Comparison of ENCODE assay signal across 11 mouse cellular contexts in the genomic region with DNA sequence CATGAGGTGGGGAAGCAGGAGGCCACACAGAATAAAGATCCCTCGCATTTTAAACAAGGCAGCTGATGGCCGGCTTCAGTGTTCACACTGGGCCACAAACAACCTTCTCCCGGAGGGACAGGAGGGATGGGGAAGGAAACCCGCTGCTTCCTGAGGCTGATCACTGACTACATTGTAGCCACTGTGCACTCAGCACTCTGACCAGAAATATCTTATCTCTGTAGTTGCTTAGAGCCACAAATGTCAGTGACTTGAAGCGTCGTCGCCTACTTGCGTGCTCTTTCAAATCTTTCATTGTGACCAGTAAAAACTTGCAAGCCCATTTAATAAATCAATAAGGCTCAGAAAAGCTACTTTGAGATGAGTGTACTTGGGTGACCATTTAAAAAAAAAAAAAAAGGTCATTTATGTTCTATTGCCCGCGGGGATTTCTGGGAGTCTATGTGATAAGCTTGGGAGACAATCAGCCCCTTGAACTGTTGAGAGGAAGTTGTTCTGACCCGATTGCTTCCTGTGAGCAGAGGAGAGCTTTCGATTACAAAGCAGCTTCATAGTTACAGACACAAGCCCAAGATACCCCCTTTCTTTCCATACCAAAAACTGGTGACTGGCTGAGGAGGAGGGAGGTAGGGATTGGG. TPM values are rescaled to one million over a fixed set of nuclear protein-coding genes. Genes with fewer than 3 reads are reported as not detected.
A peak's percentile ranks its signal among the peaks of the same experiment; 100 is the strongest.
DNase-seq lines count a peak whose midpoint lies in the region; ATAC-seq and TF ChIP-seq lines count a peak whose summit lies in the region.
"Had no signal": no experiment of that assay in that cellular context is flagged by ENCODE, and none has a peak within 500 bp of the region (broad histone marks: within the 10 kb centered on the region; RNA-seq: fewer than 3 reads in every experiment).

No protein-coding gene starts in this region.

- H3K4me1 ChIP-seq in heart, embryonic 10.5 days = peaks cover 21% of the 10 kb centered on the region; the same call in 1 of the 2 replicates
- H3K4me1 ChIP-seq in kidney, postnatal 0 days (replicated peaks; ENCODE audit: insufficient read depth, low read length) = peaks cover 25% of the 10 kb centered on the region
- peaks cover 18% of the 10 kb centered on the region for H3K4me1 ChIP-seq in embryonic facial prominence, embryonic 10.5 days
- H3K4me1 ChIP-seq: hindbrain, embryonic 15.5 days; liver, embryonic 13.5 days had no signal

- no peaks in the 10 kb centered on the region for H3K79me2 ChIP-seq in C2C12 (ENCODE audit: control insufficient read depth, insufficient read depth)

- 13% methylated on average over 12 of the region's 12 CpGs for WGBS in heart, embryonic 10.5 days
- 24% methylated on average over 12 of the region's 12 CpGs for WGBS in kidney, postnatal 0 days
- 38% methylated on average over 12 of the region's 12 CpGs for WGBS in embryonic facial prominence, embryonic 10.5 days

- no peak for ATAC-seq in kidney, postnatal 0 days (replicated peaks; ENCODE audit: low FRiP score, low read depth)

- peaks cover 19% of the 10 kb centered on the region; the same call in 1 of the 2 replicates for H3K27me3 ChIP-seq in heart, embryonic 10.5 days (ENCODE audit: insufficient read depth, poor library complexity, severe bottlenecking)
- H3K27me3 ChIP-seq in kidney, postnatal 0 days (ENCODE audit: insufficient read depth, low read length) = no peaks in the 10 kb centered on the region
- no peaks in the 10 kb centered on the region for H3K27me3 ChIP-seq in C2C12 (ENCODE audit: control insufficient read depth, insufficient read depth, insufficient read length)
- no peaks in the 10 kb centered on the region for H3K27me3 ChIP-seq in embryonic facial prominence, embryonic 10.5 days (replicated peaks; ENCODE audit: low read depth, poor library complexity, severe bottlenecking)
- H3K27me3 ChIP-seq: hindbrain, embryonic 15.5 days had no signal

- H3K4me2 ChIP-seq in kidney, postnatal 0 days (ENCODE audit: low read length) = peak overlapping the region; percentile 29; the same call in 1 of the 2 replicates
- H3K4me2 ChIP-seq: hindbrain, embryonic 15.5 days; liver, embryonic 13.5 days had no signal

- H3K9me3 ChIP-seq in heart, embryonic 10.5 days = no peaks in the 10 kb centered on the region
- no peaks in the 10 kb centered on the region for H3K9me3 ChIP-seq in kidney, postnatal 0 days (replicated peaks; ENCODE audit: low read length)
- H3K9me3 ChIP-seq in embryonic facial prominence, embryonic 10.5 days = no peaks in the 10 kb centered on the region
- H3K9me3 ChIP-seq: hindbrain, embryonic 15.5 days; liver, embryonic 13.5 days had no signal

- no peak for DNase-seq in heart, embryonic 10.5 days (ENCODE audit: low spot score)
- DNase-seq in heart, adult 18-20 months = no peak
- no peak for DNase-seq in kidney, postnatal 0 days (ENCODE audit: low spot score)
- no peak for DNase-seq in kidney, adult 11 months
- DNase-seq in embryonic facial prominence, embryonic 10.5 days (ENCODE audit: low spot score) = peak; percentile 28
- DNase-seq in layer of hippocampus, adult 18-20 months (ENCODE audit: low spot score in 2 of 2) = no peak
- DNase-seq in cerebellum, adult 18-20 months = no peak
- DNase-seq: B cell, adult 2 months; liver, embryonic 13.5 days had no signal

- H3K9ac ChIP-seq in kidney, postnatal 0 days (ENCODE audit: low read depth, low read length) = no peak overlapping the region
- H3K9ac ChIP-seq: hindbrain, embryonic 15.5 days; liver, embryonic 13.5 days had no signal

- H3K79me3 ChIP-seq in C2C12 (ENCODE audit: low read depth) = no peaks in the 10 kb centered on the region

- no peak overlapping the region for H3ac ChIP-seq in C2C12 (ENCODE audit: control insufficient read depth, insufficient read length, low read depth)

- no peak for TF ChIP-seq CTCF in kidney, postnatal 0 days (IDR thresholded peaks at IDR 0.05; ENCODE audit: low read depth)
- no peak for TF ChIP-seq CTCF in C2C12 (IDR thresholded peaks at IDR 0.05; ENCODE audit: control insufficient read depth, insufficient read depth, insufficient read length)

- peak overlapping the region; percentile 48; the same call in 1 of the 2 replicates for H3K27ac ChIP-seq in heart, embryonic 10.5 days
- H3K27ac ChIP-seq in kidney, postnatal 0 days = peak overlapping the region; percentile 78
- H3K27ac ChIP-seq in embryonic facial prominence, embryonic 10.5 days (replicated peaks) = peak overlapping the region; percentile 40; the same call in 1 of the 2 replicates
- H3K27ac ChIP-seq: hindbrain, embryonic 15.5 days; liver, embryonic 13.5 days had no signal

- H3K4me3 ChIP-seq in heart, embryonic 10.5 days = peak overlapping the region; percentile 19
- H3K4me3 ChIP-seq in kidney, postnatal 0 days (replicated peaks; ENCODE audit: low read depth, low read length) = no peak overlapping the region
- H3K4me3 ChIP-seq in C2C12 (ENCODE audit: insufficient read depth, poor library complexity, severe bottlenecking) = peak overlapping the region; percentile 8
- H3K4me3 ChIP-seq in embryonic facial prominence, embryonic 10.5 days = no peak overlapping the region
- H3K4me3 ChIP-seq: hindbrain, embryonic 15.5 days; liver, embryonic 13.5 days had no signal

- H3K36me3 ChIP-seq in heart, embryonic 10.5 days = no peaks in the 10 kb centered on the region
- no peaks in the 10 kb centered on the region for H3K36me3 ChIP-seq in kidney, postnatal 0 days (ENCODE audit: insufficient read depth, low read length)
- no peaks in the 10 kb centered on the region for H3K36me3 ChIP-seq in C2C12 (ENCODE audit: control insufficient read depth, insufficient read depth)
- no peaks in the 10 kb centered on the region for H3K36me3 ChIP-seq in embryonic facial prominence, embryonic 10.5 days (replicated peaks)
- H3K36me3 ChIP-seq: hindbrain, embryonic 15.5 days; liver, embryonic 13.5 days had no signal

TF ChIP-seq in C2C12, 6 proteins besides CTCF, POLR2A, EP300 and RAD21:
- TF ChIP-seq CEBPB (IDR thresholded peaks at IDR 0.05; ENCODE audit: low read depth) (no peak), FOSL1 (IDR thresholded peaks at IDR 0.05; ENCODE audit: insufficient read depth, low read length, poor library complexity, severe bottlenecking) (no peak), USF1 (IDR thresholded peaks at IDR 0.05; ENCODE audit: low read depth) (no peak), MYOD1 (IDR thresholded peaks at IDR 0.05; ENCODE audit: control insufficient read depth, insufficient read length, low read depth) (no peak), MAX (IDR thresholded peaks at IDR 0.05) (no peak), MYOG (IDR thresholded peaks at IDR 0.05; ENCODE audit: control insufficient read depth, extremely low read depth, insufficient read length) (no peak)

RNA-seq across cellular contexts. Expression of gene Ptpn13, which starts 47.4 kb away (rescaled TPM):
- polyA plus RNA-seq in heart, embryonic 10.5 days (2016; fragmentation: Nextera tagmentation; extraction: Ambion mirVana) = 13.5 and 16.4 TPM in 2 replicates
- 1 to 10 TPM; 4.8 to 6.2 TPM for total RNA-seq in heart, adult 18-20 months (2021)
- polyA plus RNA-seq in kidney, postnatal 0 days (2015; fragmentation: Nextera tagmentation; extraction: Ambion mirVana) = 20.4 and 20.8 TPM in 2 replicates
- polyA plus RNA-seq in C2C12 (2012; fragmentation: generic; extraction: Trizol) = 1.8 TPM
- polyA plus RNA-seq in embryonic facial prominence, embryonic 10.5 days (2016; fragmentation: Nextera tagmentation; extraction: Ambion mirVana) = 15.6 and 18.8 TPM in 2 replicates
- 10 to 100 TPM; 10.9 to 12.2 TPM for total RNA-seq in layer of hippocampus, adult 18-20 months (2021)

Comparison
In these comparisons a context has a peak if more than half of its experiments do, and no peak if none do; other contexts are left out.
1. H3K4me3 ChIP-seq: peak in heart, embryonic 10.5 days (single experiment) and C2C12 (single experiment); none in kidney, postnatal 0 days (single experiment) and embryonic facial prominence, embryonic 10.5 days (single experiment).
2. Peak in every context shown above with its lines, with median percentiles within 50 percentile points of each other: H3K27ac ChIP-seq.